Mouse (Mus musculus) cerebellum, adult 9-11 months (tissue): Measurements from ENCODE around the gene Lin7b.
"Not testable (repeated sequence)": the region's sequence is repeated elsewhere in the genome, so short reads cannot be mapped to it uniquely, and the experiment has no call there.

Experiments used
- DNase-seq: peaks from one replicate; pipeline ENCODE4 v3.0.0; 2022

Gene Lin7b

GRCm38 (mm10) chr7:45370475-45371311, at the start of gene Lin7b:
Gene Lin7b (minus strand): TSS chr7:45370583.
- DNase-seq = peak; percentile 93

GRCm38 (mm10) chr7:45417962-45418492, 47.6 kb upstream of the Lin7b start:
- no peak for DNase-seq

- DNase-seq = no peak
These were observed 45.3 kb upstream of the Lin7b start for GRCm38 (mm10) chr7:45415636-45416035.

GRCm38 (mm10) chr7:45414740-45415224, 44.4 kb upstream of the Lin7b start:
- no peak for DNase-seq

- DNase-seq = no peak
These were observed 43.7 kb upstream of the Lin7b start for GRCm38 (mm10) chr7:45413864-45414739.

GRCm38 (mm10) chr7:45413113-45413863, 42.9 kb upstream of the Lin7b start, which contains the start of gene Ntf5:
Gene Ntf5 (plus strand): TSS chr7:45413695.
- DNase-seq = no peak

- DNase-seq = no peak
These were observed 42.0 kb upstream of the Lin7b start for GRCm38 (mm10) chr7:45412421-45412820.

GRCm38 (mm10) chr7:45409497-45410163, 39.2 kb upstream of the Lin7b start:
- DNase-seq = no peak

- DNase-seq = no peak
These were observed 38.6 kb upstream of the Lin7b start for GRCm38 (mm10) chr7:45408949-45409348.

- no peak for DNase-seq
These were observed 38.0 kb upstream of the Lin7b start for GRCm38 (mm10) chr7:45408351-45408750.

GRCm38 (mm10) chr7:45407836-45408235, 37.5 kb upstream of the Lin7b start:
- no peak for DNase-seq

GRCm38 (mm10) chr7:45406157-45407156, 36.1 kb upstream of the Lin7b start:
- DNase-seq = no peak

- DNase-seq = peak; percentile 59
These were observed 35.0 kb upstream of the Lin7b start, which contains the start of gene Kcna7 for GRCm38 (mm10) chr7:45405091-45406075. Gene Kcna7 (plus strand): TSS chr7:45405653.

- no peak for DNase-seq
These were observed 33.3 kb upstream of the Lin7b start for GRCm38 (mm10) chr7:45403532-45404261.

GRCm38 (mm10) chr7:45401521-45402085, 31.2 kb upstream of the Lin7b start:
- DNase-seq = no peak

- DNase-seq = no peak
These were observed 26.4 kb upstream of the Lin7b start for GRCm38 (mm10) chr7:45396787-45397186.

GRCm38 (mm10) chr7:45396337-45396775, 26.0 kb upstream of the Lin7b start:
- DNase-seq = not testable (repeated sequence)
